Mouse (Mus musculus): ENCODE measurements around the gene Coq8a.

DNA sequence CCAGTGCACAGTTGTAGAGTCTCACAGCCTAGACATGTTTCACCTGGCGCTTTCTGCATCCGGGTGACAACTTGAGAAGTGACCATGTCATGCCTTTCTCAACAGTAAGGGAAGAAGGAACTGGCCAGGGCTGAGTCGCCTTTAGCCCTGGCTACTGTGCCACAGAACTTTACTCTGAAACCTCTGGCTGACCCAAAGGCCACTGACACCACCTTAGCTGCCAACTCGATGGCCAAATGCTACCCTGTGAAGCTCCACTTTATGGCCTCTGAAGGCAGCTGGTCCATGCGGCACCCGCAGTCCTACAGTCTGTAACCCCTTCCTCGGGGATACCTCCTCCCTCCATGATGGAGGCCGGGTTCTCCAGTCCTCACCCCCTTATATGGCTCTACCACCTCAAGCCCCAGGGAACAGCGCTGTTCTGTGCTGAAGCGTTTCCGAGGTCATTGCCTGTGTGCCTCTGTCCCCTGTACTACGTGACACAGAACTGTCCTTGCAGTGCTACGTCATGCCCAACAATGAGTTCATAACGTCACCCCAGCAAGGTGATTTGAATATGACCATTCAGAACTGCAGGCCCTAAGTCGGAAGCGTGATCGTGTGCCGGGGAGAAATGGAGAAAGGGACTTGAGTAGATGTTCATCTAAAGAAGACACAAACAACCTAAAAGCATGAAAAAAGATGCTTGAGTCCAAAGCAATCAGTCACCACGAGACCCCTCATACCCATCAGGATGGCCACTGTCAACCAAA is 21.6 kb upstream of the Coq8a start:
- TF ChIP-seq CTCF (IDR thresholded peaks at IDR 0.05; ENCODE audit: borderline replicate concordance, insufficient read depth, low read depth, low read length) = no peak
- no peak for TF ChIP-seq POLR2A (IDR thresholded peaks at IDR 0.05; ENCODE audit: borderline replicate concordance, insufficient read depth, low read length)
